Mouse (Mus musculus) heart, postnatal 4 days (tissue): ENCODE results near the gene Myrf. TPM values are rescaled to one million over a fixed set of nuclear protein-coding genes. Genes with fewer than 3 reads are reported as not detected.

Experiments used
- DNase-seq: peaks from one replicate; pipeline ENCODE4 v3.0.0; 2021
- total RNA-seq, 2 experiments: library from RNA; stranded (reverse); gene quantifications; 2 replicates each; pipeline ENCODE4 v1.2.3; 2021

The Myrf gene
- total RNA-seq, 2 experiments from 2014 or later: 9.0 to 11.9 TPM

GRCm38 (mm10) chr19:10248128-10248527 lies 7.6 kb upstream of the Myrf start:
- DNase-seq: peak; percentile 45

GRCm38 (mm10) chr19:10247165-10247564 lies 6.6 kb upstream of the Myrf start:
- no peak for DNase-seq

- DNase-seq: peak; percentile 67
These were observed 3.6 kb upstream of the Myrf start for GRCm38 (mm10) chr19:10244183-10244582.

- no peak for DNase-seq
These were observed 2.4 kb upstream of the Myrf start for GRCm38 (mm10) chr19:10242916-10243315.

GRCm38 (mm10) chr19:10239975-10240653 lies 434 bp downstream of the Myrf start:
- DNase-seq: no peak

GRCm38 (mm10) chr19:10239419-10239818 lies 1.1 kb downstream of the Myrf start:
- DNase-seq: no peak

GRCm38 (mm10) chr19:10238477-10238876 lies 2.1 kb downstream of the Myrf start:
- DNase-seq: peak; percentile 32

GRCm38 (mm10) chr19:10235784-10236565 lies 4.6 kb downstream of the Myrf start:
- no peak for DNase-seq

GRCm38 (mm10) chr19:10232327-10233017 lies 8.1 kb downstream of the Myrf start:
- no peak for DNase-seq

GRCm38 (mm10) chr19:10231871-10232270 lies 8.7 kb downstream of the Myrf start:
- DNase-seq: no peak

- DNase-seq: no peak
These were observed 9.5 kb downstream of the Myrf start for GRCm38 (mm10) chr19:10231016-10231415.

GRCm38 (mm10) chr19:10225767-10226166 lies 14.8 kb downstream of the Myrf start:
- DNase-seq: no peak

GRCm38 (mm10) chr19:10224637-10225453 lies 15.7 kb downstream of the Myrf start:
- DNase-seq: no peak

- no peak for DNase-seq
These were observed 17.0 kb downstream of the Myrf start for GRCm38 (mm10) chr19:10223561-10223960.

GRCm38 (mm10) chr19:10222656-10223055 lies 17.9 kb downstream of the Myrf start:
- no peak for DNase-seq

- no peak for DNase-seq
These were observed 19.0 kb downstream of the Myrf start for GRCm38 (mm10) chr19:10221585-10221984.

- no peak for DNase-seq
These were observed 21.0 kb downstream of the Myrf start for GRCm38 (mm10) chr19:10219593-10219992.

GRCm38 (mm10) chr19:10219108-10219507 lies 21.4 kb downstream of the Myrf start:
- peak; percentile 65 for DNase-seq

- DNase-seq: no peak
These were observed 24.4 kb downstream of the Myrf start for GRCm38 (mm10) chr19:10216101-10216500.

GRCm38 (mm10) chr19:10213796-10214471 lies 26.6 kb downstream of the Myrf start:
- no peak for DNase-seq

- no peak for DNase-seq
These were observed 29.7 kb downstream of the Myrf start for GRCm38 (mm10) chr19:10210885-10211284.

GRCm38 (mm10) chr19:10208851-10209250 lies 31.7 kb downstream of the Myrf start:
- DNase-seq: no peak
